Mouse (Mus musculus) lung, embryonic 14.5 days (tissue): ENCODE data around the gene Cfap44. TPM values are rescaled to one million over a fixed set of nuclear protein-coding genes. Genes with fewer than 3 reads are reported as not detected.
A peak's percentile ranks its signal among the peaks of the same experiment; 100 is the strongest.

ENCODE experiments used
- ATAC-seq: fragments of 200-750 bp; cut with Nextera tagmentation; 2 replicates; pipeline ENCODE4 v1.8.0; 2017; ENCODE audit warnings: mild to moderate bottlenecking, moderate TSS enrichment, moderate library complexity; ENCODE audit not compliant: insufficient read depth
- DNase-seq: peaks from one replicate; pipeline ENCODE4 v3.0.0-alpha.2; 2015
- H3K27ac ChIP-seq: fragments of 300-500 bp; sonication (generic); 2 replicates; pipeline ENCODE4 v1.5.1; 2014; ENCODE audit warnings: low read depth, mild to moderate bottlenecking, moderate library complexity
- H3K27me3 ChIP-seq: fragments of 300-500 bp; sonication (generic); 2 replicates; pipeline ENCODE4 v1.6.1; 2014; ENCODE audit warnings: low read length, control low read depth; ENCODE audit not compliant: insufficient read depth
- H3K36me3 ChIP-seq: fragments of 300-500 bp; sonication (generic); 2 replicates; pipeline ENCODE4 v1.6.1; 2014; ENCODE audit warnings: control low read depth; ENCODE audit not compliant: insufficient read depth
- H3K4me1 ChIP-seq: fragments of 300-500 bp; sonication (generic); 2 replicates; pipeline ENCODE4 v1.6.1; 2014; ENCODE audit warnings: antibody characterized with exemption, control low read depth; ENCODE audit not compliant: insufficient read depth
- H3K4me2 ChIP-seq: fragments of 300-500 bp; sonication (generic); 2 replicates; pipeline ENCODE4 v1.6.1; 2014; ENCODE audit warnings: mild to moderate bottlenecking
- H3K4me3 ChIP-seq: fragments of 300-500 bp; sonication (generic); 2 replicates; pipeline ENCODE4 v1.5.1; 2014; ENCODE audit warnings: low read depth, low read length
- H3K9ac ChIP-seq: fragments of 300-500 bp; sonication (generic); 2 replicates; pipeline ENCODE4 v1.6.1; 2014
- H3K9me3 ChIP-seq: fragments of 300-500 bp; sonication (generic); 2 replicates; pipeline ENCODE4 v1.6.1; 2016; ENCODE audit warnings: low read depth, low read length, control low read depth
- CTCF ChIP-seq: IDR thresholded peaks from 2 replicates; pipeline ENCODE4 v1.5.1; 2016; ENCODE audit warnings: antibody characterized with exemption, low read depth
- WGBS: fragments of 180-500 bp; shearing (Covaris S2); extraction: QIAGEN DNeasy Blood & Tissue Kit; methylation state at CpG from one replicate; pipeline ENCODE4 v1.1.7; 2014; 5-methylcytosine and 5-hydroxymethylcytosine counted together
- polyA plus RNA-seq: library from polyadenylated mRNA; unstranded; fragments of >200 nt; fragmentation: Nextera tagmentation; extraction: Ambion mirVana; gene quantifications from 2 replicates; pipeline ENCODE4 v1.2.1, GENCODE M21; 2014

Cfap44 gene
- polyA plus RNA-seq, 1 experiment from 2014 or later, result 0.67 TPM

- Histone ChIP-seq H3K27me3 (no peaks in the 10 kb centered on the region), H3K9me3 (no peaks in the 10 kb centered on the region), H3K4me1 (peaks cover 25% of the 10 kb centered on the region), H3K36me3 (peaks cover 46% of the 10 kb centered on the region), H3K4me3 (no peak overlapping the region), H3K9ac (no peak overlapping the region), H3K27ac (peak overlapping the region; percentile 87), H3K4me2 (0 out of 2 replicates have a peak overlapping the region, but pooled peaks have one; percentile 7)
- TF ChIP-seq CTCF, result no peak
- ATAC-seq, result peak; percentile 67
- 51% methylated on average over 13 of the region's 13 CpGs for WGBS
- peak; percentile 82 for DNase-seq
Measured at GRCm38 (mm10) chr16:44510521-44511213, 116.1 kb downstream of the Cfap44 start.

DNA sequence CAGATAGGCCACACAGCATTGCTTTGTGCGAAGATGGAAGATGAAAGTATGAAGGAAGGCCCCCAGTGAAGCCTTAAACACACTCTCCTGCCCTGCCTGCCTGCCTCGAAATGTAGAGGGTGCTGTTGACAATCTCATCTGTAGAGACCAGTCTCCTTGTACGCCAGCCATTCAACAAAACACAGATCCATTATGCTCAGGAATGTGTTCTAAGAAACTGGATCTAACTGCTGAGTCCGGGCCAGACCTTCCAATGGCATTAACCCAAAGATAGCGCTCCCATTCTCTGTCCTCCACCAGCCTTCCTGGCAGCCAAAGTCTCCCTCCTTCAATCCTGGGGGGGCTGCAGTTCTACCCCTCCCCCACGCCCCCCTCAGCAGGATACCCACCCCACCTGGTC is 121.9 kb downstream of the Cfap44 start:
- H3K36me3 ChIP-seq, result peaks cover 69% of the 10 kb centered on the region

DNA sequence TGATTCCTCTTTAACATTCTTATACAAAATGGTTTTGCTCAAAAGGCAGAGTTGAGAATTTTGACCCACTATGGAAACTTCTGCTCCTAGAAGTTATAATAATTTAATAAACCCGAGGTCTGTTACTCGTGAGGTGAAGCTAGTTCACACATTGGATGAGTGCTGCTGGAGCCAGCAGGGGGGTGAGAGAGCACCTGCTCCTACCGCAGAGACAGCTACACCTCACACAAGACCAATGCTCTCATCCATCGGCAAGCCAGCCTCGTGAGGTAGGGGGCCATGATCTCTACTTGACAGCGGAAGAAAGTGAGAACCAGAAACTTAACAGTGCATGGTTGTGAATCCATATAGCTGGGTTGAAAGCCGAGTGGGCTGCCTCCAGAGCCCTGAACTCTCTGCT is 129.0 kb downstream of the Cfap44 start:
- TF ChIP-seq CTCF, result no peak
- H3K4me1 ChIP-seq, result 0 out of 2 replicates have a peak, but pooled peaks cover 7% of the 10 kb centered on the region
- H3K4me3 ChIP-seq, result no peak overlapping the region
- DNase-seq (no peak), ATAC-seq (no peak)
- peaks cover 30% of the 10 kb centered on the region for H3K36me3 ChIP-seq
- no peaks in the 10 kb centered on the region for H3K27me3 ChIP-seq
- 77% methylated on average over 7 of the region's 7 CpGs for WGBS
- no peak overlapping the region for H3K27ac ChIP-seq
- no peak overlapping the region for H3K4me2 ChIP-seq
- H3K9ac ChIP-seq, result no peak overlapping the region
- no peaks in the 10 kb centered on the region for H3K9me3 ChIP-seq

More for the DNA sequence above, 121.9 kb downstream of the Cfap44 start:
- Histone ChIP-seq H3K27me3 (no peaks in the 10 kb centered on the region), H3K27ac (no peak overlapping the region), H3K9me3 (no peaks in the 10 kb centered on the region), H3K4me1 (no peaks in the 10 kb centered on the region), H3K4me2 (no peak overlapping the region), H3K9ac (no peak overlapping the region), H3K4me3 (no peak overlapping the region)
- WGBS, result 73% methylated on average over 6 of the region's 6 CpGs
- DNase-seq (no peak), ATAC-seq (no peak)
- no peak for TF ChIP-seq CTCF

DNA sequence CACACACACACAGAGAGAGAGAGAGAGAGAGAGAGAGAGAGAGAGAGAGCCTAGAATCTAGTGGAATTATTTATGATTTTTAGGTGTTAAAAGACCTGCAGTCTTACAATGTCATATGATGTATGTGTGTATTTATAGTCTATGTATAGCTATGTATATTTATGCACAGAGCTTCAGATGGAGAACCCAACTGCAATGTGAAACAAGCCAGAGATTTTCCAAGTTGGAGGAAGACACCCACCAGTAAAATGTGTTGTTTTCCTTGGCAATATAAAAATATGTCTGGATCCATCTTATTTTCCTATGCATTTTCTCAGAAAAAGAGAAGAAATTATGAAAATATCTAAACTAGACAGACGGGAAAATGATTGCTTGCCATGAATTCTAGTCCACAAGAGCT is 131.4 kb downstream of the Cfap44 start:
- TF ChIP-seq CTCF, result no peak

GRCm38 (mm10) chr16:44526689-44527088 is 132.1 kb downstream of the Cfap44 start:
- no peak for ATAC-seq
- no peaks in the 10 kb centered on the region for H3K27me3 ChIP-seq
- peaks cover 23% of the 10 kb centered on the region; the same call in 1 of the 2 replicates for H3K4me1 ChIP-seq
- H3K27ac ChIP-seq, result peak overlapping the region; percentile 63; the same call in 1 of the 2 replicates
- DNase-seq, result peak; percentile 68
- 0 out of 2 replicates have a peak, but pooled peaks cover under 1% of the 10 kb centered on the region for H3K36me3 ChIP-seq
- H3K9me3 ChIP-seq, result no peaks in the 10 kb centered on the region
- WGBS, result 23% methylated on average over 12 of the region's 12 CpGs
- peak overlapping the region; percentile 16; the same call in 1 of the 2 replicates for H3K9ac ChIP-seq
- no peak overlapping the region for H3K4me2 ChIP-seq
- TF ChIP-seq CTCF, result no peak
- H3K4me3 ChIP-seq, result no peak overlapping the region

More for the DNA sequence above, 131.4 kb downstream of the Cfap44 start:
- Histone ChIP-seq H3K4me2 (no peak overlapping the region), H3K27me3 (no peaks in the 10 kb centered on the region), H3K27ac (no peak overlapping the region), H3K36me3 (peaks cover 7% of the 10 kb centered on the region), H3K9me3 (no peaks in the 10 kb centered on the region), H3K9ac (no peak overlapping the region), H3K4me1 (peaks cover 21% of the 10 kb centered on the region; the same call in 1 of the 2 replicates), H3K4me3 (no peak overlapping the region)
- WGBS, result 78% methylated on average over 1 of the region's 1 CpGs
- DNase-seq (no peak), ATAC-seq (no peak)

DNA sequence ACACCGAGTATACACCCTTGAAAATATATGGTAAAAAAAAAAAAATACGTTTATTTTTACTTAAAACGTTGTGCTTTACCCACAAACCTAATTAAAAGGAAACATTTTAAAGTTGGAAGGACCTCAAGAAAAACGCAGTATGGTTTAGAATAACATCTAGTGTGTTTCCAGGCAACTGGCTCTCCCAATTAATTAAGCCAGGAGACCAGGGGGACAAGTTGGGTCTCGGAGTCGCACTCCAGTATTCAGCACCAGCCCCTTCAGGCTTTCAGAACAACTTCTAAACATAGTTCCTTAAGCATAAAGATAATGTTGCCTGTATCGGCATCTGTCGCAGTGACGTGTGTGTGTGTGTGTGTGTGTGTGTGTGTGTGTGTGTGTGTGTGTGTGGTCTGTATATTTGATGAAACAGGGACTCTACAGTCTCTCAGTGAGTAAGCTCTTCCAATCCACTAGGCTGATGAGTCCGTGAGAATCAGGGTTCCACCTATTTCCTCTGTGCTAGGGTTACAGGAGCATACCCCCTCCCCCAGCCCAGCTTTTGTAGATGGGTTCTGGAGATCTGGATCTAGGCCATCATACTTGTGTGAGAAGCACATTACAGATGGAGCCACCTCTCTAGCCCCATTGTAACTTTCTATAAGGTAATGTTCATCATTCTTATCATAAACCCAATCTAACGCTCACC is 132.8 kb downstream of the Cfap44 start:
- H3K27ac ChIP-seq, result peak overlapping the region; percentile 46; the same call in 1 of the 2 replicates

DNA sequence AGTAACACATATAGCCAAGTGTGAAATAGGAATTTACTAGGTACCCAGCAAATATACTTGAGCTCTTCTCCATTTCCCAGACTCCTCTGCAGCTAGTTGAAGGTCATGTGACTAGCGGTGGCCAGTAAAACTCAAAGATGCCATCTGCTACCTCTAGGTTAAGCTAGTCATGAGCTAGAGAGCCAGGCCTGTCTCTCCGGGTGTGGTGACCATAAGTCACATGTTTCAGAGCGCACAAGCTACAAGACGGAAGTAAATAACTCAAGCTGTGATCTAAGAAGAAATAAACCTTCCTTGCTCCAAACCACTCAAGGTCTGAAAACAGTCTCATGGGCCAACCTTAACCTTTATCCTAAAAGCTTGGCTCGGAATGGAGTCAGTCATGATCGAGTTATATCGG is 134.4 kb downstream of the Cfap44 start:
- ATAC-seq (no peak), DNase-seq (no peak)
- peaks cover 4% of the 10 kb centered on the region; the same call in 1 of the 2 replicates for H3K36me3 ChIP-seq
- H3K4me3 ChIP-seq, result no peak overlapping the region
- no peak overlapping the region for H3K27ac ChIP-seq
- 92% methylated on average over 7 of the region's 7 CpGs for WGBS
- TF ChIP-seq CTCF, result no peak
- peaks cover 38% of the 10 kb centered on the region for H3K4me1 ChIP-seq
- no peaks in the 10 kb centered on the region for H3K9me3 ChIP-seq
- no peak overlapping the region for H3K4me2 ChIP-seq
- H3K27me3 ChIP-seq, result no peaks in the 10 kb centered on the region
- no peak overlapping the region for H3K9ac ChIP-seq

More for the DNA sequence above, 132.8 kb downstream of the Cfap44 start:
- Histone ChIP-seq H3K9me3 (no peaks in the 10 kb centered on the region), H3K4me3 (no peak overlapping the region), H3K36me3 (peaks cover 3% of the 10 kb centered on the region; the same call in 1 of the 2 replicates), H3K27me3 (no peaks in the 10 kb centered on the region), H3K9ac (no peak overlapping the region), H3K4me2 (no peak overlapping the region; the same call in 1 of the 2 replicates), H3K4me1 (peaks cover 24% of the 10 kb centered on the region; the same call in 1 of the 2 replicates)
- DNase-seq, result peak; percentile 51
- no peak for ATAC-seq
- TF ChIP-seq CTCF, result no peak
- 44% methylated on average over 11 of the region's 11 CpGs for WGBS
